Mouse (Mus musculus): ENCODE measurements around the gene Iffo2.
"Not testable (repeated sequence)": the region's sequence is repeated elsewhere in the genome, so short reads cannot be mapped to it uniquely, and the experiment has no call there.

Gene Iffo2

DNA sequence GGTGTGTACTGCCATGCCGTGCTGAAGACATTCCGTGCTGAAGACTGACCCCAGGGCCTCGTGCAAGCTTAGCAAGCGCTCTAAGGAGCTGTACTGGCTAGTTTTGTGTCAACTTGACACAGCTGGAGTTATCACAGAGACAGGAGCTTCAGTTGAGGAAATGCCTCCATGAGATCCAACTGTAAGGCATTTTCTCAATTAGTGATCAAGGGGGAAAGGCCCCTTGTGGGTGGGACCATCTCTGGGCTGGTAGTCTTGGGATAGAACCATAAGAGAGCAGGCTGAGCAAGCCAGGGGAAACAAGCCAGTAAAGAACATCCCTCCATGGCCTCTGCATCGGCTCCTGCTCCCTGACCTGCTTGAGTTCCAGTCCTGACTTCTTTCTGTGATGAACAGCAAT is at the start of gene Iffo2:
Gene Iffo2 (plus strand): TSS at position 301 of the 400 bp plus-strand sequence.
- DNase-seq (ENCODE audit: low spot score in 2 of 2): not testable (repeated sequence)

DNA sequence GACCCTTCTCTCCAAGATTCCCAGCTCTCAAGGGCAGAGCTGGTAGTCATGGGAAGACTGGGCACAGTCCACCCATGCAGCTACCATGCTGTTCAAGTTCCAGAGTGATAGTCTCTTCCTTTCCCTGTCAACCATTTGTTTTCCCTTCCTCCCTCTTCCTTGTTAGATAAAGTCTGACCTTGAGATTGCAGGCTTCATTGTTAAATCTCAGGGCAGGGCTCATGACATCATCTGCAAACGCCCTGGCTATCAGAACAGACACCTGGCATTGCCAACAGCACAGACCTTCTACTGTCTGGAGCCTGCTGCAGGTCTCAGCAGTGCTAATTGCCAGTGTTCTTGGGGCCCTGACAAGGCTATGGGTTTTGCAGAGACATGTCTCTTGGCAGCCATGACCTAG is 48.9 kb upstream of the Iffo2 start:
- no peak for DNase-seq (ENCODE audit: low spot score in 2 of 2)

DNA sequence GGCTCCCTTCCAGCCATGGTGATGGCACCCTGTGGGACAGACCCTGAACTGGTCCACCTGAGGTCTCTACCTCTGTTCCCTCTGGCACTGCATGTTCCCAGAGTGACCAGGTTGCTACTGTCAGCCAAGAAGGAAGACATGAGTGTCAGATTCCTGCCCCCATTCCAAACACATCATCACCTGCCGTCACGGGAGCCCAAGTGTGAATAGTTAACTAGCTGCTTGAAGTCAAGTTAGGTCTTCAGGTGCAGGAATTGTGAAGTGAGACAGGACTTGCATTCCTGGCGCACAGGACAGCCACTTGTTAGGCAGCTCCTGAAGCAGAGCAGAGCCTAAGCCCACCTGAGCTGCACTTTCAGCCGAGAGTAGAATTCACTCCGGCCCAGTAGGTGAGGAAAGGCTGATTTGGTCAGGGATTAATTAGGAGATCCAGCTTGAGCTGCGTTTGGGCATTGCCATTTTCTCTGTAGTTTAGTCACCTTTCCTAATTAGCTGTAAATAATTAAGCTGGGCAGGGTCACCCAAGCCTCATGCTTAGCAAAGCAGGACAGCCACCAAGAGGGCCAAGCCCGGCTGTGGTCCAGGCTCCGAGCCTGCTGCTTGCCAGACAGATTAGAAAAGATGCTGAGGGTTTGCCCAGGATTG is 46.8 kb upstream of the Iffo2 start:
- no peak for DNase-seq (ENCODE audit: low spot score in 2 of 2)

DNA sequence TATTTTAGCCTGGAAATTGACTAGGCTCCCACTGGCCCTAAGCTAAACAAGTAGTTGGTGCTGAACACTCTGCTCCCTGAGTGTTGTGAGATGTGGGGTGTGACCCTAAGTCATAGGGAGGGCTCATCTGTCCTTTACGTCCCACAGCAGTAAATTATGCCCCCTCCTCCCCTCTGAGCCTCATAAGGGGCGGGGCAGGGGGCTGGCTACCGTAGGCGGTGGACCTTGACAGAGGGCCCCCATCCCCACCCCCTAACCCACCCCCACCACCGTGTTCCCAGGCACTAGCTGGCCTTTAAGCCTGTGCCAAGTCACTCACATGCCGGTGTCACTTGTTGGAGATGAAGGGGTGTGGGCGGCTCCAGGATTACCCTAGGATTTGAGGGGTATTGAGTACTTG is 45.9 kb upstream of the Iffo2 start:
- no peak for DNase-seq (ENCODE audit: low spot score in 2 of 2)

DNA sequence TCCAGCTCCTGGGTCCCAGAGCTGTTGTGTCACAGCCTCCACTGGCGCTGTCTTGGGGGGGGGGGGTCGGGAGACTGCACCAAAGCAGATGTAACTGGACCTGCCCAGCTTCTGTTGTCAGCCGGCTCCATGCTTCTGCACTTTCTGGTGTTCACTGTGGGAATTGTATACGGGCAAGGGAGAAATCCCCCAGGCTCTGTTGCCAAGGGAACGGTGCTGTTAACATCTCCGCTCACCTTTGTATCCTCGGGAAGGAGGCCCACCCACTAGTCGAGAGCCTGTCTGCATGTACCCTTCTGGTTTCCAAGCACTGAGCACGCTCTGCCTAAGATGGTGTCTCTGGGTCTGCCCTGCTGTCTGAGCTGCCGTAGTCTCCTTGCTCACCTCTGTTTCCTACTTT is 43.3 kb upstream of the Iffo2 start:
- no peak for DNase-seq (ENCODE audit: low spot score in 2 of 2)

DNA sequence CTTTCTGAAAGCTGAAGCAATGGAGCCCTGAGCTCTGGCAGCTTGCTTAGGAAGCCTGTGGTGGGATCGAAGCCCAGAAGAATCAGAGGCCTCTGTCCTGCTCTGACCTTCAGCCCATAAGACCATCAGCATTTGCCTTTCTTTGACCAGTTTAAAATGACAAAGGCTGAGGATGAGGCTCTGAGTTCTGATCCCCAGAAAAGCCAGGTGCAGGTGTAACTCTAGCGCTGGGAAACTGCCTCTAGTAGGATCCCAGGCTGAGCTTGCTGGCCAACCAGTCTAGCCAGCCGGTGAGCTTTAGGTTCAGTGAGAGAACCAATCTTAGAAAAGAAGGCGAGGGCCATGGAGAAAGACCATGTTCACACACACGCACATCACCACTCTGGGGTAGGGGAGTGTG is 42.0 kb upstream of the Iffo2 start:
- no peak for DNase-seq (ENCODE audit: low spot score in 2 of 2)

DNA sequence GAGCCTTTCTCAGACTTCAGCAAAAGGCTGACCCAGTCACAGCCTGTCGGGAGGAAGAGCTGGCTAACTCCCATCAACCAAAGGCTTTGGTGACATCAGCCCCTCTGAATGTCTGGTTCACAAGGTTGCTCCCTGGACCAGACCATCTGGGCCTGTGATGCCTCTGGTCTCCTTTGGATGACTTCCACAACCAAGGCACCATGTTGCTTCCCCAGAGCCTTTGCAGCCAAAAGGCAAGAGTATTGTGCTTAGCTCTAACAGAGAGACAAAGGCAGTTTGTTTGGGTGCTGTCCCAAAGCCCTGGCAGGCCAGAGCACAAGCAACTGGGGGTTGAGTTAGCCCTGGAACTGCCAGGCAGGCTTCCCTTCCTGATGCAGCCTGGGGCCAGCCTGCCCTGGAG is 40.4 kb upstream of the Iffo2 start:
- no peak for DNase-seq (ENCODE audit: low spot score in 2 of 2)

DNA sequence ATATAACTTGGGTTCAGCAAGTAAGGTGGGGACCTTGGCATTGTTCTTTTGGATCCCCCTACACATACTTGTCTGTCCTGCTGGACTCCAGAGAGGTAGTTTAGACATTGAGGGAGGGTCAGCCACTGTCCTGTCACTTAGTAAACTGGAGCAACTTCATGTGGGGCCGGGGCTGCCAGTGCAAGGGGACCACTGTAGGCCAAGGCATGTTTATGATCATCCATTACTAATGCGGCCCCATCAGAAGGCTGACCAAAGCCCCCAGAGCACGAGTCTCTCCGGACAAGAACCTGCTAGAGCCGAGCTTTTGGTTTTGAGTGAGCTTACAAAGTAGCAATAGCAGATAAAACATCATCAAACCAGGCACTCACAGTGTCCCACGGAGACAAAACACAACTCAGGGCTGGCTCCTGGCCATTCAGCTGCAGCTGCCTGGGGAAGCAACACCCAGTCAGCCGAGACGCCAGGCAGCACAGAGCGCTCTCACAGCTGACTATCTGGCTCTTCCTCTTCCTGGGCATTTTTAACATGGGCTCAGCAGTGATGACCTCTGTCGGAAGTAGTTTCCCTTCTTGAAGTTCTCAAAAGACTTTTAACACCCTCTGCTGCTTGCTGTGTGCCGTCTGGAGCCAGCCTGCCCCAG is 39.8 kb upstream of the Iffo2 start:
- no peak for DNase-seq (ENCODE audit: low spot score in 2 of 2)

DNA sequence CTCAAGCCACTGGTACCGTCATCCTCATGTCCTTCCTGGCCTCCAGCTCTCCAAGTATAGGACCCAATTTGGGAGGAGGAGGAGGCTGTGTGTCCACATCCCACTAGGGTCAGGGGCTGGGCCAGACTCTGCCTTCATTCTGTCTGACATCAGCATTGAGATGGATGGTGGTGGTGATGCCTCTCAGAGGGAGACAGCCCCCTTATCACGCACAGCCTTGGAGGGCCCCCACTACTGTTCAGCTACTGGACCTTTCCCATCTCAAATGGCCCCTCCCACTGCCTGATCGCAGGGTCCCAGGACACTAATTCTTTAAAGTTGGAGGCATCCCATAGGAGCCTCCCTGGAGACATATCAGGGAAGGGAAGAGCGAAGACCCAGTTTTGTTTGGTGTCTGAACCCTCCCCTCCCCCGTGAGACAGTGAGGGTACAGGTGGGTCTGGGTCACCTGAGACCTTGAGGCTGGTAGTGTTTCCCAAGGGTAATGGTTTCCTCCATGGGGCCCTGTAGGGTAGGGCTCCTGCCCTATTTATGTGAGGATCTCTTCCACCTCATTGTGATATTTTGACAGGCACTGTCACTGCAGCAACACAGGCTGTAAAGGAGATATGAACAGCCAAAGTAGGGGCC is 38.7 kb upstream of the Iffo2 start:
- DNase-seq (ENCODE audit: low spot score in 2 of 2): no peak

DNA sequence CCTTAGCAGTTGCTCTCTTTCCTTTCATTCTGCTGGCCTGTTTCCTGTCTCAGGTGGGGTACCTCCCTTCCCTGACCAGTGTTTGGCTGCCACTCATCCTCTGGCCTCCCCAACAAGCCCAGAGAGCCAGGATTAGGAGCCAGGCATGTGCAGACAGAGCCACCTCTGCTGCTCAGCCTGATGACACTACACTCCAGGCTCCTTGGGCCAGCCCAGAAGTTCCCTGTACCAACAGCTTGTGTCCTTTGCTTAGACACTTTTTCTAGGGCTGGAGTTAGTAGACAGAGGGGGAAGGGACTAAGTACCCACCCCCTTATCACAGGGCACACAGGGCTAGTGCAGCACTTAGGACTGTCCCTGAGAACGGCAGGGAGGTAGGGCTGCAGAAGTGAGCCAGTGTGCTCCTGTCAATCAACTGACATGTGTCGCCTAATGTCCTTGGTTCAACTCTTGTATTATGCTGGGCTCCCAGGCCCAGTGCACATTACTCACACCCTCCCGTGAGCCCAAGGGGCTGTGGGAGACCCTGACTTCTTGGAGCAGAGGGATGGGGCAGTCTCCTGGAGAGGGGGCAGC is 38.0 kb upstream of the Iffo2 start:
- DNase-seq (ENCODE audit: low spot score in 2 of 2): no peak

DNA sequence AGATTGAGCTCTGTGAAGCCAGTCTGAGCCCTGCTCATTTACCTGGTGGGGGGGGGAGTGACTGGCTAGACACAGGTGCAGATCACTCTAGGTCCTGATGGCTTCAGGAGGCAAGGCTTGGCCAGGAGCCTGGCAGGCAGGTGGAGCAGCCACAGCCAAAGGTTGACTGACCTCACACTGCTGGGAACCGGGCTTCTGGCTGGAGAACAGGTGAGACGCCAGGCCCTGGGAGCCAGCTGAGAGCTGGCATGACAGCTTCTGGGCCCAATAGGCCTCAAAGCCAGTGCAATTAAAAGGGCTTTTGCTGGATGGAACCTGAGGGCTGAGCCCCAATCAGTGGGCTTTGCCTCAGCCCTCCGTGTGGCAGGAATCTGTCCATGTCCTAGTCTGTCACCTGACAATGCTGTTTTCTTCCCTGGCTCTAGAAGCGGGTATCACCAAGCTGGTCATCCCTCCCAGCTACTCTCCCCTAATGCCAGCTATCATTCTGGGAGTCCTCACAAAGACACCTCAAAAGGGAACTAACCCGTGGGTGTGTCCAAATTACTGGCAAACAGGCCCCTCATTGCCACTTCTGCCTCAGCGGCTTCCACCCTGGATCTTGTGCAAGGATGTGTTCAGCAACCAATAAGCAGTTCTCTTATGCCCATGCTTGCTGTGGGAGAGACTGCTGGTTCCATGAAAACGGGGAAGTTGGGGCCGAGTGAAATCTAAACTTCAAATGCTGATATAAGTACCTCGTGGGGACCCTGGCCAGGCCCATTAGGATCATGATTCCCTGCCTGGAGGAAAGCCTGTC is 36.9 kb upstream of the Iffo2 start:
- no peak for DNase-seq (ENCODE audit: low spot score in 2 of 2)

DNA sequence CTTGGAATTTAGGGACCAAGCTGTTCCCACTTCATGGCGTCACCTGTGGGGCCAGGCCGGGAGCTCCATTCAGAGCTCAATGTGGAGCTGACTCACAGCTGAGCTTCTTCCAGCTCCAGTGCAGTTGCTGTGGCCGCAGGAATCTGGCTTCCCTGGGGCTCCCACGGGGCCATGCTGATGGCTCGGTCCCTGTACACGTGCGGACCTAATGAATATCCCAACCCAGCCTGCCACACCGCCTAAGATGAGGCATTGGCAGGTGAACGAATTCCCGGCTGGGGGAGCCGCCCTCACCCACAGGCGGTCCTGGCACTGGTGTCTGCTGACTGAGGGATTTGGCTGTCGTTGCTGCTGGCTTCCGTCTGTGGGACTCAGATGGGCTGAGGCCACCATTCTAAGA is 29.5 kb upstream of the Iffo2 start:
- no peak for DNase-seq (ENCODE audit: low spot score in 2 of 2)

DNA sequence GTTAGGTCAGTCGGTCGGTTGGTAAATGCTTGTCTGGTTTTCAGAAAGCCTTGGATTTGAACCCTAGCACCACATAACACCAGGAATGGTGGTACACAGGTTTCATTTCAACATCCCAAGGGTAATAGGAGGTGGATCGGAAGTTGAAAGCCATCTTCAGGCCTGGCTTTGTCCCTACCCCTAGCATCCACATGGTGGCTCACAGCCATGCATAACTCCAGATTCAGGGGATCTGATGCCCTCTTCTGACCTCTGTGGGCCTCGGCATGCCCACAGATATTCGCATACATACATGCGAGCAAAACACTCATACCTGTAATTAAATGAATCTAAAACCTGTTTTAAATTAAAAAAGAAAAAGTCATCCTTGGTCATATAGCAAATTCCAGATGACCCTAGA is 28.6 kb upstream of the Iffo2 start:
- no peak for DNase-seq (ENCODE audit: low spot score in 2 of 2)

DNA sequence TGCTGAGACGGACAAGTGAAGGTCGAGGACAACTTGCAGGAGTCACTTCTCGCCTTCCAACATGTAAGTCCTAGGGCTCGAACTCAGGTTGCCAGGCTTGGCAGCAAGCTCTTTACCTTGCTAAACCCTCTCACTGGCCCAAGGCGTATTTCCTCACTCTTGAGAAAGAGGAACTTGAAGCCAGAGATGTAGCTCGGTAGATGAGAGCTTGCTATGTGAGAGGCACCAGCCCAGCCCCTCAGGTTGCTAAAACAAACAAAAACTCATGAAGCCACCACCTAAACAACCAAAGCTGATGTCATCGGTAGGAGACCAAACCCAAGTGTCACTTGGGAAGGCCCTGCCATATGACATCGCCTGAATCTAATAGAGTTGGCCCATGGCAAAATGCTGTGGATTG is 26.4 kb upstream of the Iffo2 start:
- DNase-seq (ENCODE audit: low spot score in 2 of 2): no peak

DNA sequence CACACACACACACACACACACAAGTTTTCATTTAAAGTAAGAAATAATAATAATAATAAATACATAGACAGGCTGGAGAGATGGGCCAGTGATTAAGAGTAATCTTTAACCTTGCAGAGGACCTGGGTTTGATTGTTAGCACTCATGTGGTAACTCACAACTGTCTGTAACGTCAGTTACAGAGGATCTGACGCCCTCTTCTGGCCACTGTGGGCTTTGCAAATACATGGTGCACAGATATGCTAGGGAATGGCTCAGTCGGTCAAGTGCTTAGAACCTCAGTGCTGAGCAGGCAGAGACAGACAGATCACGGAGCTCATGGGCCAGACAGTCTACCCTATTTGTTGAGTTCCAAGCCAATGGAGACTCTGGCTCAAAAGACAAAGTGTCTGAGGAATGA is 24.6 kb upstream of the Iffo2 start:
- DNase-seq (ENCODE audit: low spot score in 2 of 2): no peak

DNA sequence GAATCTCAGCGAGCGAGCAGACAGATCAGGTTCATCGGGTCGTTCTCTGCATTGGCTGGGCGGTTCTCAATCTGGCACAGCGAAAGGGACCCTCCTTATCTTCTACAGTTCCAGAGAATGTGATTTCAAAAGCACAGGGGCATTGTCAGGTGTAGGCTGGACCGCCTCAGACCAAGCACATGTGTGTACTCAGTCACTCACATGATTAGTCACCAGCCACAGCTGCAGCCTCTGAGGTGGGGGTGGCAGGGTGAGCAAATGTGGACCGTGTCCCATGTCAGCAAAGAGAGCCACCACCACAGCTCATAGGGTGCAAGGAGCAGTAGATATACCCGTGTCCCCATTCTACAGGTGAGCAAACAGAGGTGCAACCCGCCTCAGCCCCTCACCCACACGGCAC is 23.6 kb upstream of the Iffo2 start:
- DNase-seq (ENCODE audit: low spot score in 2 of 2): no peak

DNA sequence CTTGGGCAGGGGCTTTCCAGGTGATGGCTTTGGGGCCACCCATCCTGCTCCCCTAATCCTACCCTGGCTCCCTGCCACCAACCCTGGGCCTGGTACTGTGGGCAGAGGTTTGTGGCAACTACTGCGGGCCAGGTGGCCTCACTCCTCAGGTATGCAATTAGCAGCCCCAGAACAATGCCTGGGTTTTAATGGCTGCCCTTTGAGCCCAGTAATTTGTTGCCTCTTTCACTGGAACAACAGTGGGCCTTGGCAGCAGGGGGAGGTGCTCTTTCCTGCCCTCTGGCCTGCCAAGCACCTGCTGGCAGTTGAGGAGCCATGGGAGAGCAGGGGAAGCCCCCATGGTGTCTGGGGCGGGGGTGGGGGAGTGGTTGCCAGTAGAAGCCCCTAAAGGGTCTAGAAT is 21.3 kb upstream of the Iffo2 start:
- no peak for DNase-seq (ENCODE audit: low spot score in 2 of 2)

DNA sequence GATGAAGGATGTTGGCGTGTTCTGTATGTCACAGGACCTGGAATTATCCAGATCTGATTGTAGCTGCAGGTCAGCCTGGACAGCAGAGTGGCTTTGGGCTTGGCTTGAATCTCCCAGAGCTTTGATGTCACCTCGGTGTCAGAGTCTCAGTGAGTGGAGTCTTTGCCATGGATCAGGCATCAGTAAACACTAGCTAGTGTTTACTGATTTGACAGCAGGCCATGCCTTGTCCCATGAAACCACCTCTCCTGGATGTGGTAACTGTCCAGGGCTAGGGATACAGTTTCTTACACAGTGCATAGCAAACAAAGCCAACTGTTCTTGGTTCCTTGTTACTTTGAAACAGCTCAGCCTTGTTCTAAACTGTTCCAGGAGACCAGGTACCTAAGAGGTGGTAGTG is 18.8 kb upstream of the Iffo2 start:
- no peak for DNase-seq (ENCODE audit: low spot score in 2 of 2)

DNA sequence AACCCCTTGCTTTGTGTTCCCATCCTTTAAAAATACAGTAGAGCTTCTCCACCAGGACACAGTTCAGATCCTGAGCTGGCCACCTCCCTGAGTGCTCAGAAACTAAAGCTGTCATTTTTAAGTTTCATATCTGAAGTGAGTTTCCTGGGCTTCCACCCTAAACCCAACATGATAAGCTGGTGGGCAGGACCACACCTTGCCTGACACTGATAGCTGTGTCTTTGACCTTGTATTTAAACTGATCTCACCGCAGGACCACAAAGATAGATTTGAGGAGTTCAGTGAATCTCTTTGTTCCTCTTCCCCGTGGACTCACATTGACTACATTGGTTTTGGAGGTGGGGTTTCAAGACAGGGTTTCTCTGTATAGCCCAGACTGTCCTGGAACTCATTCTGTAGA is 17.4 kb upstream of the Iffo2 start:
- no peak for DNase-seq (ENCODE audit: low spot score in 2 of 2)

DNA sequence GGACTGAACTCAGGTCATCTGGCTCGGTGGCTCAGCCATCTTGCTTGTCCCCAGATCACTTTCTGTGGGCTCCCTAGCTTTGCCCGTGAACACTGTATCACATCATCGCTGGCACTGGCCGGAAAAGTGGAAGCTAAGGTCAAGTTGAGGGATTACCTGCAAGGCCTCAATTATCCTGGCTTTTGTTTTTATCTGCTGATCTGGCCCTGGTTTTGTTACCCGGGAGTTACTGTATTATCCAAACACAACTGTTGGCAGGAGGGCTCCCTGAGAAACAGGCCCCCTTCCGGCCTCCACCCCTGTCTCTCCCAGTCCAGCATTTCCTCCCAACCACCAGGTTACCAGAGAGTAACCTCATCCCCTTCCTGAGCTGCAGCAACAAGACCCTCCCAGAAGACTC is 11.1 kb upstream of the Iffo2 start:
- DNase-seq (ENCODE audit: low spot score in 2 of 2): no peak

DNA sequence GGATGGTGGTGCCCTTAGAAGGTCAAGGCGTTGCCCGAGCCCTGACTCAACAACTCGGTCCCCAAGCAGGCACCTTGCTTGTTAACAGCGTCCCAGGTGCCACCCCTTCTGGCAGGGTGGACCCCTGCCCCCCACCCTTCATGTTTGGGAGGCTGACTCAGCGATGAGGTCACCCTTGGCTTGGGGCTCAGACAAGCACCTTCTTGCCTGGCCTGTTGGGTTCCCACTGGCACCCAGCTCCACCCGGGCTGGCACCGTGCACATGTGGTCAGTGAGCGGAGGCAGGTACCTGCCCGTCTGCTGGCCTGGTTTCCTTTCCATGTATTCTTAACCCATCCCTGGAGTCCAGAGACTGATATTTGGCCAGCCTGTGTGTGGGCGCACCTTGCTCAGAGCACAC is 8.4 kb upstream of the Iffo2 start:
- DNase-seq (ENCODE audit: low spot score in 2 of 2): no peak

DNA sequence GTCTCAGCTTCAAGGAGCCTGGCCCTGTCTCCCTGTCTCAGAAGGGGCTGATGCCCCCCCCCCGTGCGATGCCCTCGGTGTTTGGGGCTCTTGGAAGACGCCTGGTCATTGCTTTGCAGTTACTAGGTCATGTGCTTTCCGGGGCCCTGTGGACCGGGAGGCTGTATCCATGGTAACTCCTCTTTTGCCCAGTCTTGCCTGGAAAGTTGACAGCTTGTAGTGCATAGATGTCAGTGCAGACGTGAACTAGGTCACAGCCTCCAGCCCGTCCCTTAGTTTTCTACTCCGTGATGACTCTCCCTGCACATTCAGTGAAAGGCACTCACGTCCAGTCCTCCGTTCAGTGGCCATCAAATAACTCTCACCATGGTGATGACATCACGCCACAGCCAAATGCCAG is 3.9 kb upstream of the Iffo2 start:
- no peak for DNase-seq (ENCODE audit: low spot score in 2 of 2)
